Mouse (Mus musculus) brain, embryonic 14.5 days (tissue): ENCODE measurements around the gene Dhrs4.

Experiments
- CTCF ChIP-seq: fragments of 200-500 bp; IDR thresholded peaks from 2 replicates; pipeline ENCODE4 v1.5.1; 2012; ENCODE audit warnings: inconsistent platforms, mild to moderate bottlenecking, moderate library complexity, borderline replicate concordance; ENCODE audit not compliant: insufficient read depth, insufficient read length; ENCODE audit errors: extremely low read depth
- POLR2A ChIP-seq: fragments of 200-500 bp; IDR thresholded peaks from 2 replicates; pipeline ENCODE4 v1.6.1; 2012; ENCODE audit warnings: mild to moderate bottlenecking, inconsistent platforms, borderline replicate concordance; ENCODE audit not compliant: poor library complexity, insufficient read depth, insufficient read length, severe bottlenecking; ENCODE audit errors: extremely low read depth

DNA sequence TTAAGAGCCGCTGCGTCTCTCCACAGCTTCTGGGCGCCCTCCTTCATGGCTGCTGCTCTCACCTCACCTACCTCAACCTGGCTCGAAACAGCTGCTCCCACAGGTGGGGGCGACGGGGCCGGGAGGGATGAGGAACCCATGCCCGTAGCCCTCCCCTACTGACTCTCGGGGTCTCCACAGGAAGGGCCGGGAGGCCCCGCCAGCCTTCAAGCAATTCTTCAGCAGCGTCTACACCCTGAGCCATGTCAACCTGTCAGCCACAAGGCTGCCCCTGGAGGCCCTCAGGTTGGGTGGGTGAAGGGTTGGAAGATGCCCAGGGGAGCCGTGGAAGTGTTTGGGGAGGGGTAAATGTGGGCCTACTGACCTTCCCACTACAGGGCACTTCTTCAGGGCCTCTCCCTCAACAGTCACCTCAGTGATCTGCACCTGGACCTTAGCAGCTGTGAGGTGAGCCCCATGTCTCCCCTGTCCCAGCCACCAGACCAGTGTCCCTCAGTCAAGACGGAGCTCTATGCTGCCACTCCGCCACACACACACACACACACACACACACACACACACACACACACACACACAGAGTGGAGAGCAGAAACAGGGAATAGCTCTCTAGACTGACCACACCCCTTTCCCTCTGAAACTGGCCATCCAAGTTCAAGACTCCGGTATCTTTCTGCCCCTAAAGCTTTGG is 18.3 kb downstream of the Dhrs4 start:
- no peak for TF ChIP-seq CTCF
- TF ChIP-seq POLR2A = no peak
